Mouse (Mus musculus) heart, adult 9 months (tissue): ENCODE results near the gene Crybg2.

Source experiments
- DNase-seq, 2 experiments: peaks; one replicate each; pipeline ENCODE4 v3.0.0; 2022; ENCODE audit warnings: low spot score in 2 of 2

Crybg2 gene

GRCm38 (mm10) chr4:134120192-134120805, 59.7 kb downstream of the Crybg2 start:
- DNase-seq: no peak

- no peak for DNase-seq
Observed at GRCm38 (mm10) chr4:134120916-134121315, 60.3 kb downstream of the Crybg2 start.

- no peak for DNase-seq
Observed at GRCm38 (mm10) chr4:134121571-134121970, 61.0 kb downstream of the Crybg2 start.

GRCm38 (mm10) chr4:134122281-134122680, 61.7 kb downstream of the Crybg2 start:
- DNase-seq: peak in 1 of 2 experiments; percentile 41

GRCm38 (mm10) chr4:134123147-134123546, 62.5 kb downstream of the Crybg2 start:
- no peak for DNase-seq

GRCm38 (mm10) chr4:134123680-134124551, 63.3 kb downstream of the Crybg2 start:
- DNase-seq: peak; percentile 30 to 32

GRCm38 (mm10) chr4:134125383-134126060, 64.9 kb downstream of the Crybg2 start:
- no peak for DNase-seq

GRCm38 (mm10) chr4:134126300-134127120, 65.9 kb downstream of the Crybg2 start:
- no peak for DNase-seq

GRCm38 (mm10) chr4:134127121-134127455, 66.5 kb downstream of the Crybg2 start:
- DNase-seq: no peak

- DNase-seq: no peak
Observed at GRCm38 (mm10) chr4:134127793-134128192, 67.2 kb downstream of the Crybg2 start.

- DNase-seq: peak; percentile 88 to 92
Observed at GRCm38 (mm10) chr4:134128221-134128982, 67.8 kb downstream of the Crybg2 start, which contains the start of gene Sh3bgrl3. Gene Sh3bgrl3 (minus strand): TSS chr4:134128789.

- no peak for DNase-seq
Observed at GRCm38 (mm10) chr4:134128983-134129362, 68.4 kb downstream of the Crybg2 start.

- DNase-seq: no peak
Observed at GRCm38 (mm10) chr4:134129482-134129881, 68.9 kb downstream of the Crybg2 start.

GRCm38 (mm10) chr4:134132117-134132516, 71.5 kb downstream of the Crybg2 start:
- DNase-seq: no peak

GRCm38 (mm10) chr4:134132519-134133095, 72.0 kb downstream of the Crybg2 start:
- DNase-seq: no peak

GRCm38 (mm10) chr4:134136280-134136926, 75.8 kb downstream of the Crybg2 start:
- DNase-seq: no peak

- no peak for DNase-seq
Observed at GRCm38 (mm10) chr4:134138857-134139256, 78.2 kb downstream of the Crybg2 start.
